Mouse (Mus musculus): ENCODE data around the gene Lce3e. TPM values are rescaled to one million over a fixed set of nuclear protein-coding genes. Genes with fewer than 3 reads are reported as not detected.

The Lce3e gene
- total RNA-seq (2014; fragmentation: Nextera tagmentation), result not detected in 2 replicates
- not detected in 2 replicates for total RNA-seq (2017)

DNA sequence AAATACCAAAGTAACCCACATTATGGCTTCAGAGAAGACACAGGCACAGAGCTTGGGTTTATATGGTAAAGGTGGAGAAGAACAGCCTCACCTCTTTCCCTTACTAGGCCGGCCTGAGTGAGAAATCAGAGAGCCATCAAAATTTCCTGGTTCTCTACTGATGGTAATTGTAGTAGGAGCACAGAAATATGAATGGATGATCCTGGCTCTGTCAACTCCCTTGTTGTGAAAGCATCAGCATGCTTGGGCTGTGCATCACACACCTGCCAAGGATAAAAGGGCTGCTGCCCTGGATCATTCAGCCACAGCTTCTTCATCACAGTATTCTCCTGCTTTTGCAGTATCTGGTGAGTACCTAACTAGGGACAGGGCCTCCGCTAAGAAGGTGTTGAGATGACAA is at the start of gene Lce3e:
TSS of gene Lce3e (plus strand) at position 301 of the 400 bp plus-strand sequence.
- ATAC-seq (replicated peaks; ENCODE audit: poor library complexity, severe bottlenecking), result no peak

DNA sequence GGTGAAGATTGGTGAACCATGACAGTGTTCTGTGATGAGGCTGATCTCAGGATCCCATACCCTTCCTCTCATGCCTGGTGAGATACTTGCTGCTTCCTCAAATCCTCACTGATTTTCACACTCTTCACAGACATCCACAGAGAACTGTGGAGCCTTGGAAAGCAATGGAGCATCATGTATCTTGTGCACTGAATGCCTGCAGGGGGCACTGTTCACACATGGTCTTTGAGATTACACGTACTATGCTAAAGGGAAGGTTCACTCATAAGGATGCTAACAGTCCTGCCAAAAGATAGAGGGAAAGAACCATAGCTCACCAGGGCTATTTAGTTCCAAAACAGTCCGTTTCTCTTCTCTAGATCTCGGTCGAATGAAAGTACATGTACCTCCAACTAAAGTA is 46.5 kb upstream of the Lce3e start:
- no peak for ATAC-seq (replicated peaks; ENCODE audit: poor library complexity, severe bottlenecking)

DNA sequence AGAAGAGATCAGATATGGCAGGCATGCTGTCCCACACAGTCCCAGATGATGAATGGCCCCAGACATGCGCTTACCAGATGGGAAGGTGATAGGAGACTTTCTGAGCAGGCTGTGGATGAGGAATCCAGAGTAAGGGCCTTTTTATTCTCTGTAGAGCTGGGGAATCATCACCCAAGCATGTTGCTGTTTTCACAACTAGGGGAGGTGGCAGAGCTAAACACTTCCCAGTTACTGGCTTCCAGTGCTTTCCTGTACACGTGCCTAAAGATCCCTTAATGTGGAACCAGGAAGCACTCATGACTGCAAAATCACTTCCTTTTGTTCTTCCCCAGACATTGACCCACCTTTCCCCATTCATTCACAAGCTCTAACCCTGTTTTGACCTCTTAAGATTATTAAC is 40.7 kb upstream of the Lce3e start, which contains the start of gene Lce3a:
TSS of gene Lce3a (minus strand) at position 101 of the 400 bp plus-strand sequence.
- ATAC-seq (replicated peaks; ENCODE audit: poor library complexity, severe bottlenecking), result no peak

DNA sequence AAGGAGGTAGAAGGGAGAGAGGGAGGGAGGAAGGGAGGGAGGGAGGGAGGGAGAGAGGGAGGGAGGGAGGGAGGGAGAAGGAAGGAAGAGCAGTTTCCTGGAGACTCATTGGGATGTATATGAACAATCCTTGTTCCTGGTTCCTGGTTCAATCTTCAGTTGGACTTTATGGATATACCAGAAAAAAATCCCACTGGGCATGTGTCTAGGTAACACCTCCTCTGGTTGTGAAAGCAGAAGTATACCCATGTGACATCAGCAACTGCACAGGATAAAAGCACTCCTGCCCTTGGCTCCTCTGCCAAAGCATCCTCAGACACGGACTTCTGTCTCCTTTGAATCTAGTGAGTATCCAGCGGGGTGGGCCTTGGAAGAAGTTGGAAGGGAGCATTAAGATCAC is 34.2 kb upstream of the Lce3e start, which contains the start of gene Lce3b:
TSS of gene Lce3b (plus strand) at position 301 of the 400 bp plus-strand sequence.
- ATAC-seq (replicated peaks; ENCODE audit: poor library complexity, severe bottlenecking), result no peak

DNA sequence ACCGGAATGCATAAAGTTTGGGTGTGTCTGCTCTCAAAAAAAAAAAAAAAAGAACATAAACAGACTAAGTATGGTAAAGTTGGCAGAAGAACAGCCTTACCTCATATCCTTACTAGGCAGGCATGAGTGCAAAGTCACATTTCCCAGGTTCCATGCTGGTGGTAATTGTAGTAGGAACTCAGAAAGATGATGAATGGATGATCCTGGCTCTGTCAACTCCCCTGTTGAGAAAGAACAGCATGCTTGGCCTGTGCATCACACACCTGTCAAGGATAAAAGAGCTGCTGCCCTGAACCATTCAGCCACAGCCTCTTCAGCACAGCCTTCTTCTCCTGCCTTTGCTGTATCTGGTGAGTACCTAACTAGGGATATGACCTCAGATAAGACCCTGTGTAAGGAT is 22.7 kb upstream of the Lce3e start, which contains the start of gene Lce3c:
TSS of gene Lce3c (plus strand) at position 301 of the 400 bp plus-strand sequence.
- ATAC-seq (replicated peaks; ENCODE audit: poor library complexity, severe bottlenecking), result no peak

DNA sequence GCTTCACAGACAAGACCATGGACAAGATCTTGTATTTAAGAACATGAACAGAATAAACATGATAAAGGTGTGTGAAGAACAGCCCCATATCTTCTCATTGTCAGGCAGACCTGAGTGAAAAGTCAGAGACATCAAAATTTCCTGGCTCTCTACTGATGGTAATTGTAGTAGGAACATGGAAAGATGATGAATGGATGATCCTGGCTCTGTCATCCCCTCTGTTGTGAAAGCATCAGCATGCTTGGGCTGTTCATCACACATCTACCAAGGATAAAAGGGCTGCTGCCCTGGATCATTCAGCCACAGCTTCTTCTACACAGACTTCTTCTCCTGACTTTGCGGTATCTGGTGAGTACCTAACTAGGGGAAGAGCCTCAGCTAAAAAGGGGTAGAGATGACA is 9.8 kb upstream of the Lce3e start, which contains the start of gene Lce3d:
TSS of gene Lce3d (plus strand) at position 301 of the 400 bp plus-strand sequence.
- ATAC-seq (replicated peaks; ENCODE audit: poor library complexity, severe bottlenecking), result no peak

DNA sequence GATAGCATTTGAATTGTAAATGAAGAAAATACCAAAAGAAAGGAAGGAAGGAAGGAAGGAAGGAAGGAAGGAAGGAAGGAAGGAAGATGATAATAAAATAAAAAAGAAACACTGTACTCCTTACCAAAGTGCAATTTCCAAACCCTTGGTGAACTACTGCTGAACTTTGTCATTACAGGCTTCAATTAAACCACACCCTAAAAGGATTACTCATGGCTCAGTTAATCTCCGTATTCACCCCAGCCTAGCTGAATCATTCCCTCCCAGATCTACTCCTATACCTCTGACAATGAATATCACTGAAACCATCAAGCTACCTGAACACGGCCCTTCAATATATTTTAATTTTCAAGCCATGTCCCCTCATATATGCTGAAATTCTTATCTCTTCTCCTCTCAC is 11.6 kb downstream of the Lce3e start:
- ATAC-seq (replicated peaks; ENCODE audit: poor library complexity, severe bottlenecking), result no peak

DNA sequence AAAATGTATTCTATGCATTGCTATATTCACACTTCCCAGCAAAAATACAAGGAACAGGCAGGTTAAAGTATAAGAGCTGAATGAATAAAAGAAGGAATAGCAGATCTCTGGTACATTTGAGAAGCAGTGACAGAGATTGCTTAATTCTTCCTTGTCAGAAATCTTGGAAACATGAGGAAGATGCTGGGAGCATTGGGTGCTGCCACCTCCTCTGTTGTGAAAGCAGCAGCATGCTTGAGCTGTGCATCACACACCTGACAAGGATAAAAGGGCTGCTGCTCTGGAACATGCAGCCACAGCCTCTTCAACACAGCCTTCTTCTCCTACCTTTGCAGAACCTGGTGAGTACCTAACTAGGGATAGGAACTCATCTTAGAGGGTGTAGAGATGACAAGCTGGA is 25.1 kb downstream of the Lce3e start, which contains the start of gene Lce3f:
TSS of gene Lce3f (plus strand) at position 301 of the 400 bp plus-strand sequence.
- ATAC-seq (replicated peaks; ENCODE audit: poor library complexity, severe bottlenecking), result no peak

DNA sequence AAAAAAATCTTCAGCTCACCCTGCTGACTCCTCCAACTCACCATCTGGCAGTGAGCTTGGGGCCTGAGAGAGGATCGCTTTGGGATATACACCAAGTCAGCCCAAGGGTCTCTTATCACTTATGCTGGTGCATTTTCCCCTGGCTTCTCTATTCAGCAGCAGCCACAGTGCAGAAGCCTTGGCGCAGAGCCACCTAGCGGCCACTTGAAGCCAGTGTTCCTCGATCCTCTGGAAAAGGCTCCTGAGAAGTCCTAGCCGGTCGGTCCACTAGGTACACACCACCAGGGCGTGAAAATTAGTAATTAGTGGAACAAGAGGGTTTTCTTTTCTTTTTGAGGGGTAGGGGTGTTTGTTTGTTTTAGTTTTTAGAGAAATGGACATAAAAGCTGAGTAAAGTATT is 31.8 kb downstream of the Lce3e start:
- peak; percentile 81 for ATAC-seq (replicated peaks; ENCODE audit: poor library complexity, severe bottlenecking)

DNA sequence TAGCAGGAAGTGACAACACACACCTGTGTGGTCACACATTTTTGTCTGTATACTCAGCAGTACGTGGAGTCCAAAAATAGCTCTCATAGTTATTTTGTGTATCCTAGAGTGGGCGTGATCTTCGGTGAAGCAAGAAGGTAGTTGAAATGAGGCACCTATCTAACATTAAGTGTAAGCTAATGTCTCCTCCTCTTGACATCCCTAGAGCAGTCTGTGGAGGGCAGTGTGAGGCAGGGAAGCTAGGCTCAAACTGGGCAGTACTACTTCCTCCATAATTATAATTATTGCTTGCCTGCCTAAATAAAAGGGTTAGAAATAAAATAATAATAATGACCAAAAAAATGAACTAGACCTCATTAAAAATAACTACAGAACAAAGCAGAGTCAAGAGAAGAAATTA is 33.8 kb downstream of the Lce3e start:
- no peak for ATAC-seq (replicated peaks; ENCODE audit: poor library complexity, severe bottlenecking)

DNA sequence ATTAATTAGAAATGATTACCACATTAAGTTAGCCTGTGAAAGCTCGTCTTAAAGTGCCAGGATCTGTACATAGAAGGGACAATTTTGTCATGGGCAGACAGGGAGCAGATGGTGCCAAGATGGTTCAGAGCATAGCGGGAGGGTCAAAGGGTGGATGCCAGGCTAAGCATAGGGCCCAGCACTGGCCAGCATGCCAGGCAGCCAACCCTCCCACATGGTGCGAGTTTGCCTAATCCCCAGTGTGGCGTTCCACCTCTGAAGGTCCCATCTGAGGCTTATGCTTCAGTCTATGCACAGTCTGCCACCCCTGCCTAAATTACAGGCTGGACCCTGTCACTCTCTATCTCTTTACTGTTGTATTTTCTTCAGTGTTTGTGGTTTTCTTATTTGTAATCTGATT is 36.0 kb downstream of the Lce3e start:
- ATAC-seq (replicated peaks; ENCODE audit: poor library complexity, severe bottlenecking), result no peak

DNA sequence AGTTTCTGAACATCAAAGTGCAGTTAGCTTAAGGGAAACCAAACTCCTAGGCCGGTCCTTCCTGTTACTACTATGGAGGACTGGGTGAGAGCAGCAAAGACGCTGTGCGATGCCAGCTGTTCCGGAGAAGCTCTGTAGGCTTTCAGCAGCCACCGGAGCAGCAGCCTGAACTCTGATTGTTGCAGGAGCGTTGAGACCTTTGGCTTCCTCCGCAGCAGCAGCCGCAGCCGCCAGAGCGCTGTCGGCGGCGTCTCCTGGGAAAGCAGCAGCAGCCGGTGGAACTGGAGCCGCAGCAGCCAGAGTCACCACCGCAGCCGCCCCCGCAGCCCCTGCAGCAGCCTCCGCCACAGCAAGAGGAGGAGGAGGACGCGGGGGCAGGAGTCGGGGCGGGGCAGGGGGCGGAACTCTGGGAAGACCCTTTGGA is 47.5 kb downstream of the Lce3e start:
- no peak for ATAC-seq (replicated peaks; ENCODE audit: poor library complexity, severe bottlenecking)

DNA sequence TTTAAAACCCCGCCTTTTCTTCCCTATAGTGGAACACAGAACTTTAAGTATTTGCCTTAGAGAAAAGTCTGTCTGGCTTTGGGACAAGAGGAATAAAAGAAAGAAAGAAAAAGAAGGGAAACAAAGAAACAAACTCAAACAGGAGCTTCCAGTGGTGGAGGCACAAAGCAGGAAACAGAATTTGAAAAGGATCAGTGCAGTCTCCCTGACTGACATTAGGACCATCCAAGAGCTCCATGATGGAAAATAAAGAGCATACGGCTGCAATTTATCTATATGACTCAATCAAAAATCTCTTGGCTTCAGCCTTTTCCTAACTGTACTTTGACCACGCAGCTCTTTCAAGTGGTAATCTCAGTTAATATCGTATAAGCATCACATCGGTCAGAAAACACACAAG is 48.0 kb downstream of the Lce3e start:
- ATAC-seq (replicated peaks; ENCODE audit: poor library complexity, severe bottlenecking), result no peak

DNA sequence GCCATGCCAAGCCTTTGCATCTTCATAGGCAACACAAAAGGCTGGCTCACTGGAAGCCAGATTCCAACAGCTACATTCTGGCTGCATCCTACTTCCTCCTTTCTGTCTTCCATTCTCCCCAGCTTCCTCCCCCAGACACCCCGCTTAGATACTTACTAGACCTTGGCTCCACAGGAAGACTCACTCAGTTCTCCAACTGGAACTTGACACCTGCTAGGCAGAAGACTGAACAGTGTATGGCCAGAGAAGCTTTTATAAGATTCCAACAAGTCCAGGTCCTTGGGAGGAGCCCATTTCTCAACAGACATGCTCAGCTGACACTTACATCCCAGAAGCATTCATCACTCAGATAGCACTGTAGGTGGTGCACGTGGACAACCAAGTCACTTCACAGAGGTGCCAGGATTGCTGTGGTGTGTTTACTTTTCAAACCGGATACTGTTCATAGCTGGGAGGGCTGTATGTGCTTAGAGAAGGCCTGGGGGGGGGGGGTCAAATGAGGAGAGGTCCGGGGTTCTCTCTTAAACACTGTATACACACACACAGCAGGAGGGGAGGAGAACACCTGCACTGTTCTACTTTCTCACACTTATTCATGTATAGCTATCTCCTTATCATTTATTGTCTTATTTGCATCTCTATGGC is 48.7 kb downstream of the Lce3e start, which contains the start of gene Crct1:
TSS of gene Crct1 (minus strand) at position 228 of the 645 bp plus-strand sequence.
- no peak for ATAC-seq (replicated peaks; ENCODE audit: poor library complexity, severe bottlenecking)

Other genes with a start within 250 kb of the Lce3e start
- not detected in 2 replicates for gene Lce1f, start 246.7 kb upstream of the Lce3e start, total RNA-seq (2014; fragmentation: Nextera tagmentation)
- gene Lce1f, start 246.7 kb upstream of the Lce3e start, total RNA-seq (2017), result not detected in 2 replicates
- not detected in 2 replicates for gene Gm38119, start 228.0 kb upstream of the Lce3e start, total RNA-seq (2014; fragmentation: Nextera tagmentation)
- gene Gm38119, start 228.0 kb upstream of the Lce3e start, total RNA-seq (2017), result not detected in 2 replicates
- gene Lce1g, start 214.7 kb upstream of the Lce3e start, total RNA-seq (2014; fragmentation: Nextera tagmentation), result not detected in 2 replicates
- gene Lce1g, start 214.7 kb upstream of the Lce3e start, total RNA-seq (2017), result not detected in 2 replicates
- gene Lce1h, start 202.0 kb upstream of the Lce3e start, total RNA-seq (2014; fragmentation: Nextera tagmentation), result not detected in 2 replicates
- gene Lce1h, start 202.0 kb upstream of the Lce3e start, total RNA-seq (2017), result not detected in 2 replicates
- gene Lce1i, start 188.2 kb upstream of the Lce3e start, total RNA-seq (2014; fragmentation: Nextera tagmentation), result not detected in 2 replicates
- gene Lce1i, start 188.2 kb upstream of the Lce3e start, total RNA-seq (2017), result not detected in 2 replicates
- not detected in 2 replicates for gene Lce1j, start 176.5 kb upstream of the Lce3e start, total RNA-seq (2014; fragmentation: Nextera tagmentation)
- not detected in 2 replicates for gene Lce1j, start 176.5 kb upstream of the Lce3e start, total RNA-seq (2017)
- gene Lce1k, start 159.2 kb upstream of the Lce3e start, total RNA-seq (2014; fragmentation: Nextera tagmentation), result not detected in 2 replicates
- gene Lce1k, start 159.2 kb upstream of the Lce3e start, total RNA-seq (2017), result not detected in 2 replicates
- not detected in 2 replicates for gene Kprp, start 139.8 kb upstream of the Lce3e start, total RNA-seq (2014; fragmentation: Nextera tagmentation)
- not detected in 2 replicates for gene Kprp, start 139.8 kb upstream of the Lce3e start, total RNA-seq (2017)
- gene Lce1l, start 115.8 kb upstream of the Lce3e start, total RNA-seq (2014; fragmentation: Nextera tagmentation), result not detected in 2 replicates
- gene Lce1l, start 115.8 kb upstream of the Lce3e start, total RNA-seq (2017), result not detected in 2 replicates
- gene 2310050C09Rik, start 96.8 kb upstream of the Lce3e start, total RNA-seq (2014; fragmentation: Nextera tagmentation), result not detected in 2 replicates
- gene 2310050C09Rik, start 96.8 kb upstream of the Lce3e start, total RNA-seq (2017), result not detected in 2 replicates
- not detected in 2 replicates for gene Lce3a, start 40.8 kb upstream of the Lce3e start, total RNA-seq (2014; fragmentation: Nextera tagmentation)
- gene Lce3a, start 40.8 kb upstream of the Lce3e start, total RNA-seq (2017), result not detected in 2 replicates
- gene Lce3b, start 34.1 kb upstream of the Lce3e start, total RNA-seq (2014; fragmentation: Nextera tagmentation), result not detected in 2 replicates
- not detected in 2 replicates for gene Lce3b, start 34.1 kb upstream of the Lce3e start, total RNA-seq (2017)
- gene Lce3c, start 22.6 kb upstream of the Lce3e start, total RNA-seq (2014; fragmentation: Nextera tagmentation), result not detected in 2 replicates
- not detected in 2 replicates for gene Lce3c, start 22.6 kb upstream of the Lce3e start, total RNA-seq (2017)
- not detected in 2 replicates for gene Lce3d, start 9.7 kb upstream of the Lce3e start, total RNA-seq (2014; fragmentation: Nextera tagmentation)
- not detected in 2 replicates for gene Lce3d, start 9.7 kb upstream of the Lce3e start, total RNA-seq (2017)
- gene Lce3f, start 25.2 kb downstream of the Lce3e start, total RNA-seq (2014; fragmentation: Nextera tagmentation), result not detected in 2 replicates
- not detected in 2 replicates for gene Lce3f, start 25.2 kb downstream of the Lce3e start, total RNA-seq (2017)
- not detected in 2 replicates for gene Crct1, start 48.6 kb downstream of the Lce3e start, total RNA-seq (2014; fragmentation: Nextera tagmentation)
- not detected in 2 replicates for gene Crct1, start 48.6 kb downstream of the Lce3e start, total RNA-seq (2017)
- gene Lce1m, start 52.0 kb downstream of the Lce3e start, total RNA-seq (2014; fragmentation: Nextera tagmentation), result not detected in 2 replicates
- not detected in 2 replicates for gene Lce1m, start 52.0 kb downstream of the Lce3e start, total RNA-seq (2017)
- not detected in 2 replicates for gene Gm4858, start 101.8 kb downstream of the Lce3e start, total RNA-seq (2014; fragmentation: Nextera tagmentation)
- gene Gm4858, start 101.8 kb downstream of the Lce3e start, total RNA-seq (2017), result not detected in 2 replicates
- not detected in 2 replicates for gene Crnn, start 177.7 kb downstream of the Lce3e start, total RNA-seq (2014; fragmentation: Nextera tagmentation)
- not detected in 2 replicates for gene Crnn, start 177.7 kb downstream of the Lce3e start, total RNA-seq (2017)
- gene Flg2, start 230.2 kb downstream of the Lce3e start, total RNA-seq (2014; fragmentation: Nextera tagmentation), result not detected in 2 replicates
- not detected in 2 replicates for gene Flg2, start 230.2 kb downstream of the Lce3e start, total RNA-seq (2017)